Mouse (Mus musculus) limb, embryonic 12.5 days (tissue): ENCODE measurements around the gene Recql5. TPM values are rescaled to one million over a fixed set of nuclear protein-coding genes. Genes with fewer than 3 reads are reported as not detected.

ENCODE experiments used
- ATAC-seq: fragments of 200-750 bp; cut with Nextera tagmentation; 2 replicates; pipeline ENCODE4 v1.8.0; 2017; ENCODE audit warnings: low read depth, moderate TSS enrichment; ENCODE audit not compliant: insufficient number of reproducible peaks, insufficient read depth, low FRiP score, low TSS enrichment
- H3K27ac ChIP-seq: fragments of 300-500 bp; sonication (generic); 2 replicates; pipeline ENCODE4 v1.5.1; 2016; ENCODE audit warnings: mild to moderate bottlenecking, moderate library complexity
- H3K27me3 ChIP-seq: fragments of 300-500 bp; sonication (generic); 2 replicates; pipeline ENCODE4 v1.6.1; 2016; ENCODE audit warnings: mild to moderate bottlenecking, moderate library complexity
- H3K36me3 ChIP-seq: fragments of 300-500 bp; sonication (generic); 2 replicates; pipeline ENCODE4 v1.6.1; 2016; ENCODE audit warnings: mild to moderate bottlenecking, moderate library complexity
- H3K4me1 ChIP-seq: fragments of 300-500 bp; sonication (generic); replicated peaks from 2 replicates; pipeline ENCODE4 v1.6.1; 2016
- H3K4me2 ChIP-seq: fragments of 300-500 bp; sonication (generic); 2 replicates; pipeline ENCODE4 v1.6.1; 2016; ENCODE audit warnings: mild to moderate bottlenecking, moderate library complexity
- H3K4me3 ChIP-seq: fragments of 300-500 bp; sonication (generic); replicated peaks from 2 replicates; pipeline ENCODE4 v1.5.1; 2016; ENCODE audit warnings: mild to moderate bottlenecking
- H3K9ac ChIP-seq: fragments of 300-500 bp; sonication (generic); replicated peaks from 2 replicates; pipeline ENCODE4 v1.6.1; 2016; ENCODE audit warnings: mild to moderate bottlenecking, moderate library complexity
- H3K9me3 ChIP-seq: fragments of 300-500 bp; sonication (generic); 2 replicates; pipeline ENCODE4 v1.6.1; 2016; ENCODE audit warnings: mild to moderate bottlenecking, moderate library complexity
- WGBS: fragments of 180-500 bp; shearing (Covaris S2); methylation state at CpG from one replicate; pipeline ENCODE4 v1.1.7; 2016; 5-methylcytosine and 5-hydroxymethylcytosine counted together
- polyA plus RNA-seq: library from polyadenylated mRNA; unstranded; fragments of >200 nt; fragmentation: Nextera tagmentation; extraction: Ambion mirVana; gene quantifications from 2 replicates; pipeline ENCODE4 v1.2.1, GENCODE M21; 2016

The Recql5 gene
- polyA plus RNA-seq, result 24.7 and 30.6 TPM in 2 replicates

GRCm38 (mm10) chr11:115933108-115933746 is at the start of gene Recql5, which contains the start of gene Sap30bp:
Gene Recql5, minus strand, starts transcription at chr11:115933477.
Gene Sap30bp, plus strand, starts transcription at chr11:115933282.
- H3K9ac ChIP-seq, result peak within 1 kb of the TSS; percentile 88
- 0 out of 2 replicates have a peak within 1 kb of the TSS, but pooled peaks have one; percentile 26 for H3K27ac ChIP-seq
- ATAC-seq, result peak; percentile 90
- peak within 1 kb of the TSS; percentile 91 for H3K4me3 ChIP-seq
- H3K9me3 ChIP-seq, result no peaks in the 10 kb centered on the region
- H3K4me2 ChIP-seq, result peak within 1 kb of the TSS; percentile 84
- no peaks in the 10 kb centered on the region for H3K27me3 ChIP-seq
- peaks cover 44% of the 10 kb centered on the region for H3K36me3 ChIP-seq
- peaks cover 19% of the 10 kb centered on the region for H3K4me1 ChIP-seq
- under 1% methylated on average over 28 of the region's 28 CpGs for WGBS

- no peaks in the 10 kb centered on the region for H3K36me3 ChIP-seq
- 89% methylated on average over 15 of the region's 15 CpGs for WGBS
These were observed 49.2 kb upstream of the Recql5 start for GRCm38 (mm10) chr11:115982472-115982871.

GRCm38 (mm10) chr11:115975544-115975943 is 42.3 kb upstream of the Recql5 start:
- peaks cover 72% of the 10 kb centered on the region for H3K27me3 ChIP-seq
- 40% methylated on average over 12 of the region's 12 CpGs for WGBS
- H3K36me3 ChIP-seq, result no peaks in the 10 kb centered on the region
- peaks cover 8% of the 10 kb centered on the region for H3K4me1 ChIP-seq
- H3K4me3 ChIP-seq, result peak overlapping the region; percentile 46
- H3K9ac ChIP-seq, result no peak overlapping the region
- ATAC-seq, result no peak
- H3K27ac ChIP-seq, result no peak overlapping the region
- peak overlapping the region; percentile 74 for H3K4me2 ChIP-seq
- no peaks in the 10 kb centered on the region for H3K9me3 ChIP-seq

More at GRCm38 (mm10) chr11:115982472-115982871, 49.2 kb upstream of the Recql5 start:
- Histone ChIP-seq H3K4me3 (no peak overlapping the region), H3K9me3 (no peaks in the 10 kb centered on the region), H3K27me3 (peaks cover 44% of the 10 kb centered on the region), H3K4me2 (no peak overlapping the region), H3K27ac (no peak overlapping the region), H3K4me1 (no peaks in the 10 kb centered on the region), H3K9ac (no peak overlapping the region)
- ATAC-seq, result no peak

GRCm38 (mm10) chr11:115975083-115975420 is 41.8 kb upstream of the Recql5 start:
- peaks cover 72% of the 10 kb centered on the region for H3K27me3 ChIP-seq
- H3K9me3 ChIP-seq, result no peaks in the 10 kb centered on the region
- H3K4me1 ChIP-seq, result peaks cover 8% of the 10 kb centered on the region
- no peak overlapping the region for H3K27ac ChIP-seq
- H3K4me2 ChIP-seq, result peak overlapping the region; percentile 74
- 2% methylated on average over 18 of the region's 18 CpGs for WGBS
- peak overlapping the region; percentile 47 for H3K9ac ChIP-seq
- no peaks in the 10 kb centered on the region for H3K36me3 ChIP-seq
- peak overlapping the region; percentile 46 for H3K4me3 ChIP-seq
- no peak for ATAC-seq

- WGBS, result 10% methylated on average over 50 of the region's 58 CpGs
- peak within 1 kb of the TSS; percentile 46 for H3K4me3 ChIP-seq
- 0 out of 2 replicates have a peak, but pooled peaks have one; percentile 57 for ATAC-seq
- peaks cover 67% of the 10 kb centered on the region for H3K27me3 ChIP-seq
- no peaks in the 10 kb centered on the region for H3K36me3 ChIP-seq
- no peak within 1 kb of the TSS for H3K27ac ChIP-seq
- peak within 1 kb of the TSS; percentile 74 for H3K4me2 ChIP-seq
- H3K9me3 ChIP-seq, result no peaks in the 10 kb centered on the region
- peaks cover 8% of the 10 kb centered on the region for H3K4me1 ChIP-seq
- peak within 1 kb of the TSS; percentile 47 for H3K9ac ChIP-seq
These were observed 41.2 kb upstream of the Recql5 start, which contains the start of gene Itgb4 for GRCm38 (mm10) chr11:115974309-115975082. Gene Itgb4, plus strand, starts transcription at chr11:115974709.

GRCm38 (mm10) chr11:115971016-115971415 is 37.7 kb upstream of the Recql5 start:
- 69% methylated on average over 6 of the region's 6 CpGs for WGBS
- H3K9ac ChIP-seq, result no peak overlapping the region
- peaks cover 32% of the 10 kb centered on the region for H3K27me3 ChIP-seq
- ATAC-seq, result no peak
- no peak overlapping the region for H3K4me3 ChIP-seq
- no peak overlapping the region for H3K27ac ChIP-seq
- H3K36me3 ChIP-seq, result peaks cover 13% of the 10 kb centered on the region
- no peak overlapping the region for H3K4me2 ChIP-seq
- peaks cover 8% of the 10 kb centered on the region for H3K4me1 ChIP-seq
- no peaks in the 10 kb centered on the region for H3K9me3 ChIP-seq

GRCm38 (mm10) chr11:115970006-115970673 is 36.9 kb upstream of the Recql5 start:
- H3K36me3 ChIP-seq, result peaks cover 22% of the 10 kb centered on the region
- no peak overlapping the region for H3K9ac ChIP-seq
- H3K4me3 ChIP-seq, result no peak overlapping the region
- H3K9me3 ChIP-seq, result no peaks in the 10 kb centered on the region
- no peak overlapping the region for H3K27ac ChIP-seq
- 64% methylated on average over 15 of the region's 15 CpGs for WGBS
- H3K27me3 ChIP-seq, result peaks cover 23% of the 10 kb centered on the region
- no peak for ATAC-seq
- H3K4me2 ChIP-seq, result no peak overlapping the region
- H3K4me1 ChIP-seq, result peaks cover 8% of the 10 kb centered on the region

- Histone ChIP-seq H3K27me3 (peaks cover 11% of the 10 kb centered on the region), H3K4me2 (no peak overlapping the region), H3K27ac (no peak overlapping the region), H3K4me3 (no peak overlapping the region), H3K4me1 (no peaks in the 10 kb centered on the region), H3K9me3 (no peaks in the 10 kb centered on the region), H3K36me3 (peaks cover 34% of the 10 kb centered on the region), H3K9ac (no peak overlapping the region)
- WGBS, result 75% methylated on average over 5 of the region's 5 CpGs
- ATAC-seq, result no peak
These were observed 35.6 kb upstream of the Recql5 start for GRCm38 (mm10) chr11:115968731-115969405.

- no peak overlapping the region for H3K27ac ChIP-seq
- H3K4me1 ChIP-seq, result no peaks in the 10 kb centered on the region
- no peak for ATAC-seq
- no peak overlapping the region for H3K4me2 ChIP-seq
- peaks cover 72% of the 10 kb centered on the region for H3K36me3 ChIP-seq
- no peak overlapping the region for H3K4me3 ChIP-seq
- no peak overlapping the region for H3K9ac ChIP-seq
- 83% methylated on average over 10 of the region's 10 CpGs for WGBS
- H3K9me3 ChIP-seq, result no peaks in the 10 kb centered on the region
- H3K27me3 ChIP-seq, result no peaks in the 10 kb centered on the region
These were observed 31.8 kb upstream of the Recql5 start for GRCm38 (mm10) chr11:115964977-115965604.

GRCm38 (mm10) chr11:115962651-115963412 is 29.6 kb upstream of the Recql5 start:
- 93% methylated on average over 9 of the region's 9 CpGs for WGBS
- Histone ChIP-seq H3K4me2 (no peak overlapping the region), H3K27me3 (no peaks in the 10 kb centered on the region), H3K36me3 (peaks cover 91% of the 10 kb centered on the region), H3K9me3 (no peaks in the 10 kb centered on the region), H3K9ac (no peak overlapping the region), H3K4me3 (no peak overlapping the region), H3K4me1 (no peaks in the 10 kb centered on the region), H3K27ac (no peak overlapping the region)
- no peak for ATAC-seq
